Mouse (Mus musculus): ENCODE results near the gene Enpep.

Gene Enpep

GRCm38 (mm10) chr3:129332586-129332985, at the start of gene Enpep:
TSS of gene Enpep (minus strand) at chr3:129332720.
- DNase-seq = no peak

DNA sequence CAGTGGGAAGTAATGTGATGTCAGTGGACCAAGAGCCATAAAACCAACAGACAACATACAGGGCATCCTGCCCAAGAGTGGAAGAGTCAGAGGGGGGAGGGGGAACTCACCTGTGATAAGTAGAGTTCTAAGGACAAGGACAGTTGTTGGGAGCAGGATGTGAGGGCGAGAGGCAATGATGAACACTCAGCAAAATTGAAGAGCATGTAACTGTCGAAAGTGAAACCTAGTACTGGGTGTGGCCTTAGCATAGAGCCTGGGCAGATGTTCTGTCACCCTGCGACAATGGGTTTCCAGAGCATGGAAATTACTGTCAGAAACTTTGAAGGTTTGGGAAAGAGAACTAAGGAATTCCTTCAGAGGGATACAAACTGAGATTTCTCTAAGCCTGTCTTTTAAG, 46.6 kb upstream of the Enpep start:
- DNase-seq = no peak

DNA sequence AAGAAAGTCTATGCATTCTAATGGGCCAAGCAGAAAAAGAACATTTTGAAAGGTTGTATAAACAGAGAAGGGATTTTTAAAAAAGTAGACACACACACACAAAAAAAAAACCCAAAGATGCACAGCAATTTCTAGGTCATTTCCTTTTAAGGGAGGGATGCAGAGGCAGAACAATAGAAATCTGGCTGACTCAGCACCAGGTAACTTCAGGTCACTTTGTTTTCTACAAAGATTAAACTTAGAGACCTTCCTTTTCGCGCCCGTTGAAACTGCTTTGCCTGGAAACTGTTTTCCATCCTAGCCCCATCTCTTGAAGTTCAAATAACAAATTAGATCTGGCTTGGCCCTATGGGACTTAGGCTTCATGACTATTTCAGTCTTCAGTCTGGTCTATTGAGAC, 42.6 kb upstream of the Enpep start:
- DNase-seq = no peak

- DNase-seq = no peak
Measured at GRCm38 (mm10) chr3:129373108-129373507, 40.6 kb upstream of the Enpep start.

- no peak for DNase-seq
Measured at GRCm38 (mm10) chr3:129369491-129369890, 37.0 kb upstream of the Enpep start.

DNA sequence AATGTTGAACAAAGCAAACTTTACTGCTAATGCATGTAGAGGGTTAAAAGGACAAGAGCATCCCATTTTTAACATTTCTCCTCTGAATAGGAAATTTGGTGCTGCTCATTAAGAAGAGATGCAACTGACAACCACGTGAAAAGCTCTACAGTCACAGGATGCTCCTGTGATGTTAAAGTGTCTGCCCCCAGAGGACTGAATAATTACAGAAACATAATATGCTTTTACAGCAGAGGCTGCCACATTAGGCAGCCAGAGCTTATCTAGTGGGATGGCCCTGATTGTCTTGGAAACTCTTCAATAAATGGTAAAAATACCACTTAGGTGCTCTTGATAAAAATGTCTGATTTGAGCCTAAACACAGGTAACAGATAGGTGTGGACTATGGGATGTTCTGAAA, 33.4 kb upstream of the Enpep start:
- DNase-seq = no peak

DNA sequence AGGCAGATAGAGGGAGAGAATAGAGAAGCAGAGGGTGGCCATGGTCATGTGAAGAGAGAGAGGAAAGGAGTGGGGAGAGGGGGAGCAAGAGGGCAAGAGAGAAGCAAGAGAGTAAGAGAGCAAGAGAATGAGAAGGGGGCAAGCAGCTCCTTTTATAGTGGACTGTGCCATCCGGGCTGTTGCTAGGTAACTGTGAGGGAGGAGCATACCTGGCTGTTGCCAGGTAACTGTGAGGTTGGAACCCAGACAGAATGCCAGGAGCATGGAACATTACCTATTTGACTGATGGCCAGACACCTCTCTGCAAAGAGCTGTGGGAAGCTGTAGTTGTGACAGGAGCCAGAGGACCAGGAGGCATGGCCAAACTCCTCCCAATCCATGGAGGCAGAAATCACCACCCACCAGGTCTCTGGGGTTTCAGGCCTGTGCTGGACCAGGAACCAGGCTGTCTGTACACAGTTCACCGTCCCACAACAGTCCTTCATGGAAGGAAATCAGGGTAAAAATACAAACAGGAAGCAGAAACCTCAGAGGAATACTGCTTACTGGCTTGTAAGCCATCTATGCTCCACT, 32.4 kb upstream of the Enpep start:
- DNase-seq = no peak

GRCm38 (mm10) chr3:129363426-129363825, 30.9 kb upstream of the Enpep start:
- no peak for DNase-seq

DNA sequence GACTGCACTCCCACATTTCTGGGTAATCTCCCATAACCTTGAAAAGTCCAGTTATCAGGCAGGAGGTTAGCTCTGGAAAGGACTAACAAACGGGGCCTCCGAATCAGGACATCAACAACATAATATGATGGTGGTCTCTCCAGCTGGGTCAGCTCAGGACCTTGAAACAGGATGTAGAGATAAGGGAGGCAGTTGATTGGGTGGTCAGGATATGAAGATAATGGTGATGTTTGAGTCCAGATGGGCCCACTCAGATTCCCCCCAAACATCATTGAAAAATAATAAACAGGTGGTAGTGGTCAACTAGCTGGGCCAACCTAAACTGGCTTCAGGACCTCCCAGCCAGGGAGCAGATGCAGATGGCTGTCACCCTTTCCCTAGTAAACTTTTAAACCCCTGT, 25.6 kb upstream of the Enpep start:
- DNase-seq = no peak

GRCm38 (mm10) chr3:129353901-129354300, 21.4 kb upstream of the Enpep start:
- DNase-seq = no peak

- no peak for DNase-seq
Measured at GRCm38 (mm10) chr3:129351320-129351877, 18.9 kb upstream of the Enpep start.

- no peak for DNase-seq
Measured at GRCm38 (mm10) chr3:129347277-129347676, 14.8 kb upstream of the Enpep start.

DNA sequence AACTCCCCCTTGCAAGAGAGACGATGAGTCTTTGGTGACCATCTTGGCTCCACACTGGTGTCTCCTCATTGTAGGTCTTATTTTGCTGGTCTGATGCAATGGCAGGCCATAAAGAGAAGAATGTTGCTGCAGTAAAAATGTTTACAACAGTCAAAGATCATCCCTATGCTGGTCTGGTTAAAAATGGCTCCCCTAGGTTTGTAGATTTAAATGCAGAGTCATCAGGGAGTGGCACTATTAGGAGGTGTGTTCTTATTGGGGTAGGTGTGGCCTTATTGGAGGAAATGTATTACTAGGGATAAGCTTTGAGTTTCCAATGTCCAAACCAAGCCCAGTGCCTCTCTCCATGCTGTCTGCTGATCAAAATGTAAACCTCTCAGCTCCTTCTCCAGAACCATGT, 10.2 kb upstream of the Enpep start:
- DNase-seq = no peak

DNA sequence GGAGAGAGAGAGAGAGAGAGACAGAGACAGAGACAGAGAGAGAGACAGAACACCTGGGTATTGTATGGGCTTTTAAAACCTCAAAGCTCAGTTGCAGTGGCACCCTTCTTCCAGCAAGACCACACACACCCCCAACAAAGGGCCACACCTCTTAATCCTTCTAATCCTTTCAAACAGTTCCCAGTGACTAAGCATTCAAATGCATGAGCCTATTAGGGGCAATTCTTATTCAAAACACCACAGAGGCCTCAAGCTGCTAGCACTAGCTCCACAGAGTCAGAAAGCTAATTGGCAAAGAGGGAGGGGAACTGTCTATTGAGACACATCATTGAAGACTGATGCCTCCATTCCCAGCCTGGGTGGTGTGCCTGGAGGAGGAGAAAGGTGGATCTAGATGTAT, 8.5 kb upstream of the Enpep start:
- no peak for DNase-seq

- DNase-seq = no peak
Measured at GRCm38 (mm10) chr3:129338296-129339091, 6.0 kb upstream of the Enpep start.

DNA sequence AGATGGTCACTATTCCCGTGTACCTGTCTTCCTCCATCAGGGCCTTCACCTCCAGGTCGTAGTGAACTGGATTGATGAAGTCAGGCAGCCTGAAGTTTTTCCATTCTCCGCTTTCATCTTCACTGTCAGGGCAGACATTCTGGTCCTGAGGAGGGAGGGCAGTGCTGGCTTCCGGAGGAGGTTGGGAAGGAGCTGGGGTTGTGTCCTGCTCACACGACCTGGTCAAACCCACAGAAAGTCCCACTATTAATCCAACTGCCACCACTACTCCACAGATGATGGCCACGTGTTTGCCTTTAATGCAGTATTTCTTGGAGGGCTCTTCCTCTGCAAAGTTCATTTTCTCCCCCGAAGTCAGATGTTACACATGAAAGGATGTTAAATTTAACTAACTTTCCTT, 378 bp downstream of the Enpep start:
- DNase-seq = no peak

GRCm38 (mm10) chr3:129331427-129331826, 1.1 kb downstream of the Enpep start:
- no peak for DNase-seq

GRCm38 (mm10) chr3:129328056-129328455, 4.5 kb downstream of the Enpep start:
- DNase-seq = no peak

DNA sequence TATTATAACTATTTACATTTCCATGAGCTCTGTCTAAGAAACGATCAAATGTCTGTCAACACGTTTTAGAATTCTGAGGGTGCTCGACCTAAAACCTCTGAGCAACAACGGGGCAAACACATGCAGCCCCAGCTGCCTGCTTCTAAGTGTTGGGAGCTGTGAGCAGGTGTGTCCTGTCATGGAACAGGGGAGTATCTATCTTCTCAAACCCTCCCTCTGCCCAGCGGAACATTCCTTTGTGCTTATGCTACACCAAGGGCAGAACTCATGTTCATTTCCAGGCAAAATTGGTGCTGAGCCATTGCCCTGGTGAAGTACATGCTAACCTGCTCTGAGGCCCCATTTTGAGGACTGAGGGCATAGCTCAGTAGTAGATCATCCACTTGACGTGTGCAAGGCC, 10.9 kb downstream of the Enpep start:
- DNase-seq = no peak

DNA sequence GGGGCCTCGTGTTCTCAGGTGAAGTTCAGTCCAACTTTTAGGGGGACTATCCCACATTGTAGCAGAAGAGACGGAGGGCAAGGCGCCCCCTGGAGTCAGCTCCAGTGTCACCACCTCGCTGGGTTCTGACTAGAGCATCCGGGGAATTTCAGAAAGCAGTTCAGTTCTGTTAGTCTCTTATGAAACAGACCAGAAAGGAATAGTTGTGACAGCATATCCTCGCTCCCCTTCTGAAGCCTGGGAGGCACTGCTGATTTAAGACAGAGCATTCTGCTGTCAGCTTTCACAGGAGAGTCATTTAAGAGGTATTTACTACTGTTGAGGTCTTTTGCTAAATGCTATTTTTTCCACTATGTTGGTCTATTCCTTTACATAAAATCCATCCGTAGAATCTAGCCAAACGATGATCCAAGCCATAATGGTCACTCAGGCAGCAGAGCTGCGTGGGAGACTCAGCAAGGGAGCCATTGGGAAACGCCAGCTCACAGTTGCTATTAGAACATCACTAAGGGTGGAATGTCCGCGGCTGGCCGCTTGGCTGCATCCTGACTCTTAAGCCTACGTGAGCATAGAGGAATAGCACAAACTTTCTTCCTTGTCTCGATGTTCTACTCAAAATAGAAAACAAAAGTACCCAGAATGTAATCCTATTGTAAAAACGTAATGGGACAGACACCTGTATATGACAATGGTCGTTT, 15.3 kb downstream of the Enpep start:
- no peak for DNase-seq

DNA sequence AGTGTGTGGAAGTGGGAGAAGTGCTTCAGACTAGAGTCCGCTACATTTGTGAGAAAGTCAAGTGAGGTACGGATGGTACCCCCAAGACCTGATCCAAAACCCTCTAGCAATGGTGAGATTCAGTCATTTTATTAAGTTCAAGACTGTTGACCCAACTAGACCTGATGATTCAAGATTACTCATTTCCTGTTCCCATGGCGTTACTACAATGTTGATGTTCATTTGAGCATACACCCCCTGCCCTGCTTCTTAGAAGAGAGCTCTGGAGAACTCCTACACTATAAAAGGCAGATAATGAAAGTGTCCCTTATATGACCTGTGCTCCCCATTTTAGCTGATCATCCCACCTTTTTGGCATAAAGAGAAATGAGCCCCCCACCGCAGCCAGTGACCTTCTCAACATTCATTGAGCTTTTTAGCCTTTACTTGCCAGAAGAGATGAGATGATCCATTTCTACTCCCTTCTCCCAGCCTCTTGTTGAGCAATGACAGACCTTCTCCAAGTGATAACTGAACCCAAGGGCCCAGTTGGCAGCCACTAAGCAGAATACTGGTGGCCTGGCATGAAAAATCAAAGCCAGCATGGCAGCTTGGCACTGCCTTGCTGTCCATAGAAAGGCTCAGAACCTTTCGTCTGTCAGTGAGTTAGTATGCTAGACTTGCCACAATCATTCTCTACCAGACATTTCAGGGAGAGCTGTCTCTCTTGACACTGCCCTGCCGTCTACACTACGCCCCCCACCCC, 18.7 kb downstream of the Enpep start:
- DNase-seq = no peak

DNA sequence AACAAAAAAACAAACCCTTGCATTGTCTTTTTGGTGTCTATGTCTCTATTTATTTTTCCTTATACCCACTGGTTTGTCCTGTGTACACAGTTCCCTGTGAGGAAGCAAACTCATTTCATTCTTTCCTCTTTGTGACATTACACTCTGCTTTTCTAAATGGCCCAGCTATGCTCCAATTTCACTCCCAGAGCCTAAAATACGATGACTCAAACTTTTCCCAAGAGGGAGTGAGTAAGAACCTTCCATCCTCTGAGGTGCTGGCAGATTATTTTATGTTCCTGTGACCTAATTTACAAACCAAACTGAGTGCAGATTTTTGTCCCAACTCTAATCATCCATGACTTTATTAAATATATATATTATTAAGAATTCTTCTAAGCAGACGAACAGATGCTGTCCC, 19.3 kb downstream of the Enpep start:
- no peak for DNase-seq

GRCm38 (mm10) chr3:129312511-129312910, 20.0 kb downstream of the Enpep start:
- DNase-seq = no peak
